Mouse (Mus musculus) intestine, embryonic 15.5 days (tissue): ENCODE measurements around the gene Atp5d. TPM values are rescaled to one million over a fixed set of nuclear protein-coding genes. Genes with fewer than 3 reads are reported as not detected.
A peak's percentile ranks its signal among the peaks of the same experiment; 100 is the strongest.

Experiments
- ATAC-seq: fragments of 200-750 bp; cut with Nextera tagmentation; 2 replicates; pipeline ENCODE4 v1.8.0; 2017; ENCODE audit warnings: moderate TSS enrichment, moderate library complexity
- H3K27ac ChIP-seq: fragments of 300-500 bp; sonication (generic); 2 replicates; pipeline ENCODE4 v1.5.1; 2015; ENCODE audit warnings: mild to moderate bottlenecking, inconsistent platforms
- H3K27me3 ChIP-seq: fragments of 300-500 bp; sonication (generic); replicated peaks from 2 replicates; pipeline ENCODE4 v1.6.1; 2015; ENCODE audit warnings: inconsistent platforms
- H3K36me3 ChIP-seq: fragments of 300-500 bp; sonication (generic); 2 replicates; pipeline ENCODE4 v1.6.1; 2015; ENCODE audit warnings: inconsistent platforms
- H3K4me1 ChIP-seq: fragments of 300-500 bp; sonication (generic); replicated peaks from 2 replicates; pipeline ENCODE4 v1.6.1; 2015; ENCODE audit warnings: inconsistent platforms
- H3K4me2 ChIP-seq: fragments of 300-500 bp; sonication (generic); replicated peaks from 2 replicates; pipeline ENCODE4 v1.6.1; 2015; ENCODE audit warnings: mild to moderate bottlenecking, inconsistent platforms
- H3K4me3 ChIP-seq: fragments of 300-500 bp; sonication (generic); replicated peaks from 2 replicates; pipeline ENCODE4 v1.5.1; 2015; ENCODE audit warnings: inconsistent platforms
- H3K9ac ChIP-seq: fragments of 300-500 bp; sonication (generic); 2 replicates; pipeline ENCODE4 v1.6.1; 2015; ENCODE audit warnings: inconsistent platforms
- H3K9me3 ChIP-seq: fragments of 300-500 bp; sonication (generic); 2 replicates; pipeline ENCODE4 v1.6.1; 2016; ENCODE audit warnings: inconsistent platforms
- WGBS: fragments of 180-500 bp; shearing (Covaris S2); methylation state at CpG from one replicate; pipeline ENCODE4 v1.1.7; 2015; 5-methylcytosine and 5-hydroxymethylcytosine counted together
- polyA plus RNA-seq: library from polyadenylated mRNA; unstranded; fragments of >200 nt; fragmentation: Nextera tagmentation; extraction: Ambion mirVana; gene quantifications from 2 replicates; pipeline ENCODE4 v1.2.1, GENCODE M21; 2015

Gene Atp5d
- polyA plus RNA-seq, 1 experiment from 2014 or later = 701 TPM

DNA sequence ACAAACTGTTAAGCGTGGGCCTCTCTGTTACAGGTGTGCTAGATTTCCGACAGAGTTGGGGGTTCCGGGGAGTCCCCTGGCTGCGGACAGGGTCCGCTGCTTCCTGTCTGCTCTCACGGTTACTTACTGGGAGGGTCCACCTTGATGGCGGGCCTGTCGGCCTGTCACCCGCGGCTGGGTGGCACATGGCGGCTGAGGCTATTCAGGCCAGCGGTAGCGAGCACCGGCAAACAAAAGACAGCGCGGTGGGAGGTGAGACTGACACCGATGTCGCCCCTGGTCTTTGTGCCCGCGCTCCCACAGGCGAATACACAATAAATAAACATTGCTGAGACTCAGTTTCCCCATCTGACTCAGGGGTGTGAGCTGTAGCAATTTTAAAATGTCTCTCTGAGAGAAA lies 51.6 kb downstream of the Atp5d start:
- H3K27me3 ChIP-seq = peaks cover 30% of the 10 kb centered on the region
- H3K36me3 ChIP-seq = 0 out of 2 replicates have a peak, but pooled peaks cover 4% of the 10 kb centered on the region
- peaks cover 13% of the 10 kb centered on the region for H3K4me1 ChIP-seq
- no peak for ATAC-seq
- H3K4me3 ChIP-seq = peak overlapping the region; percentile 39
- peak overlapping the region; percentile 52; the same call in 1 of the 2 replicates for H3K9ac ChIP-seq
- H3K4me2 ChIP-seq = peak overlapping the region; percentile 86
- no peak overlapping the region for H3K27ac ChIP-seq
- WGBS = 16% methylated on average over 21 of the region's 21 CpGs
- H3K9me3 ChIP-seq = no peaks in the 10 kb centered on the region

DNA sequence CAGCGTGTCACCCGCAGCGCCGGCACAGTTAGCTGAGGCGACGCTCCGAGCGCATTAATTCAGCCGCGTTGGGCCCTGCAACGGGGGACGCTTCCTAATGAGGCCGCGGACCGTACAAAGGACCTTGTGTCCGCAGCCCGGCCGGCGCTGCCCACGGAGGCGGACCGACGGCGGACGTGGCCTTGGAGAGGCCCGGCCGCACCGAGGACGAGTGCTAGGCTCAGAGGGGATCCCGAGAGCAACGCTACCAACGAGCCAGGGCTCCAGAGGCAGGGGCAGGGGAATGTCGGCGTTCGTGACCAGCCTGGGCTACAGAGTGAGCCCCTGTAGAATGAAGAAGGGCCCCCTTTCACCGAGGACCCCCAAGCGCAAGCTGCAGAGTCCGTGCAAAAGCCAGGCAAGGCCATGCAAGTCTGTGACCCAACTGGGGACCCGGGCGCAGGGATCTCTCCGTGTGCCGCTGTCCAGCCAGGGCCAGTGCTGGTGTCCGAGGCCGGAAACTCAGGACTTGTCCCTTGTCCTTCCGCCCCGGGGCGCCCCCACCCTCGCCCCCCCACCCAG lies 52.1 kb downstream of the Atp5d start:
- under 1% methylated on average over 48 of the region's 48 CpGs for WGBS
- Histone ChIP-seq H3K9ac (peak overlapping the region; percentile 52), H3K4me2 (peak overlapping the region; percentile 86), H3K27ac (no peak overlapping the region), H3K27me3 (peaks cover 30% of the 10 kb centered on the region), H3K9me3 (no peaks in the 10 kb centered on the region), H3K36me3 (0 out of 2 replicates have a peak, but pooled peaks cover 4% of the 10 kb centered on the region), H3K4me3 (peak overlapping the region; percentile 39), H3K4me1 (peaks cover 13% of the 10 kb centered on the region)
- ATAC-seq = peak; percentile 54

DNA sequence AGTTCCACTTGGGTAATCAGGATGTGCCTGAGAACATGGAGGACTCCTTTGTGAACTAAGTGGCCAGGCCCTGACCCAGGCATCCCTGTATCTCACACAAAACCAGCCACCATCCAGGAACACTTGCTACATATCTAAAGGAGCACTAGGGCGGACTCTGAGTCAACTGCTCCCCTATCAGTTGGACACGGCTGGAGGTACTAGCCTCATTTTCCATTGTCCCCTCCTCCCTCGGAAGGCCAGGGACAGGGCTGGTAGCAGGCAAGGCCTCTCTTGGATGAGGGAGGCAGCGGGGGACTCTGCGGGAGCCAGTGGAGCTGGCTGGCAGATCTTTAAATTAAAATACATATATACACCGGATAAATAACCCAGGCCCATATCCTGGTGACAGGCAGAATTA lies 55.5 kb downstream of the Atp5d start:
- H3K9ac ChIP-seq = no peak overlapping the region
- ATAC-seq = no peak
- no peak overlapping the region for H3K4me2 ChIP-seq
- no peak overlapping the region for H3K27ac ChIP-seq
- no peak overlapping the region for H3K4me3 ChIP-seq
- H3K27me3 ChIP-seq = peaks cover 30% of the 10 kb centered on the region
- 76% methylated on average over 6 of the region's 6 CpGs for WGBS
- no peaks in the 10 kb centered on the region for H3K36me3 ChIP-seq
- H3K4me1 ChIP-seq = peaks cover 13% of the 10 kb centered on the region
- no peaks in the 10 kb centered on the region for H3K9me3 ChIP-seq

DNA sequence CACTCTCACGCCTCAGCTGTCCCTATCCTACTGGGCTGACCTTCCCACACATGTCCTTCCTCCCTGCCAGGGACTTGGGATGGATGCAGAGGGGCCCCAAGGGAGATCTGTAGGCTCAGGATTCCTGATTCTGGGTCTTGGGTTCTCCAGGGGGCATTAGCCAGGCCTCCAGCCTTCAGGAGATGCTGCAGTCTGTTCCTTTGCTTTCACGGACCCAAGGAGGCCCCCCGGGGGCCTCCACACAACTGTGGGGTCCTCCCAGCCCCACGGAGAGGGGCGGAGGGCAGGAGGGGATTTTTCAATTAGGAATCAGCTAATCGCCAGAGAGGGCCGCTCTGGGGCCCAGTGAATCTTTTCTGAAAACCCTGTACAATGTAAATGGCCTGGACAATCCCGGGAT lies 56.0 kb downstream of the Atp5d start:
- H3K27me3 ChIP-seq = peaks cover 27% of the 10 kb centered on the region

More for the DNA sequence above, 56.0 kb downstream of the Atp5d start:
- no peak overlapping the region for H3K9ac ChIP-seq
- no peak overlapping the region for H3K4me3 ChIP-seq
- no peak overlapping the region for H3K27ac ChIP-seq
- H3K4me2 ChIP-seq = no peak overlapping the region
- peaks cover 13% of the 10 kb centered on the region for H3K4me1 ChIP-seq
- H3K9me3 ChIP-seq = no peaks in the 10 kb centered on the region
- no peaks in the 10 kb centered on the region for H3K36me3 ChIP-seq
- WGBS = 71% methylated on average over 8 of the region's 8 CpGs
- ATAC-seq = no peak

Other genes with a start within 250 kb of the Atp5d start
- gene Cfd, start 247.8 kb upstream of the Atp5d start, polyA plus RNA-seq = not detected in 2 replicates
- 37.3 and 39.8 TPM in 2 replicates for gene Med16, start 229.7 kb upstream of the Atp5d start, polyA plus RNA-seq
- 17.7 TPM in 1 of 2 replicates, not detected in the other for gene Gm26602, start 227.8 kb upstream of the Atp5d start, polyA plus RNA-seq
- gene Kiss1r, start 221.7 kb upstream of the Atp5d start, polyA plus RNA-seq = 0.52 and 1.1 TPM in 2 replicates
- gene R3hdm4, start 217.4 kb upstream of the Atp5d start, polyA plus RNA-seq = 108 and 116 TPM in 2 replicates
- 18.7 and 19.0 TPM in 2 replicates for gene Arid3a, start 211.6 kb upstream of the Atp5d start, polyA plus RNA-seq
- gene Wdr18, start 178.5 kb upstream of the Atp5d start, polyA plus RNA-seq = 90.3 and 94.8 TPM in 2 replicates
- 0.11 TPM in 2 replicates for gene Grin3b, start 167.9 kb upstream of the Atp5d start, polyA plus RNA-seq
- 18.1 and 19.6 TPM in 2 replicates for gene Tmem259, start 154.3 kb upstream of the Atp5d start, polyA plus RNA-seq
- gene Cnn2, start 150.0 kb upstream of the Atp5d start, polyA plus RNA-seq = 239 and 242 TPM in 2 replicates
- gene Abca7, start 142.1 kb upstream of the Atp5d start, polyA plus RNA-seq = 3.0 and 3.7 TPM in 2 replicates
- gene Arhgap45, start 122.0 kb upstream of the Atp5d start, polyA plus RNA-seq = 6.3 and 6.5 TPM in 2 replicates
- gene Polr2e, start 98.8 kb upstream of the Atp5d start, polyA plus RNA-seq = 206 and 218 TPM in 2 replicates
- gene Gpx4, start 91.5 kb upstream of the Atp5d start, polyA plus RNA-seq = 712 and 771 TPM in 2 replicates
- 12.8 and 14.0 TPM in 2 replicates for gene Sbno2, start 33.1 kb upstream of the Atp5d start, polyA plus RNA-seq
- 14.4 and 21.2 TPM in 2 replicates for gene Stk11, start 22.8 kb upstream of the Atp5d start, polyA plus RNA-seq
- gene Cbarp, start 2.2 kb downstream of the Atp5d start, polyA plus RNA-seq = 4.8 and 5.1 TPM in 2 replicates
- gene Midn, start 9.6 kb downstream of the Atp5d start, polyA plus RNA-seq = 14.1 and 16.1 TPM in 2 replicates
- 69.4 and 83.9 TPM in 2 replicates for gene Cirbp, start 27.4 kb downstream of the Atp5d start, polyA plus RNA-seq
- 22.9 and 25.1 TPM in 2 replicates for gene 1600002K03Rik, start 34.3 kb downstream of the Atp5d start, polyA plus RNA-seq
- 13.6 and 15.0 TPM in 2 replicates for gene Efna2, start 40.9 kb downstream of the Atp5d start, polyA plus RNA-seq
- gene Mum1, start 87.8 kb downstream of the Atp5d start, polyA plus RNA-seq = 53.0 and 55.2 TPM in 2 replicates
- 467 and 534 TPM in 2 replicates for gene Ndufs7, start 110.5 kb downstream of the Atp5d start, polyA plus RNA-seq
- 71.0 and 112 TPM in 2 replicates for gene Gamt, start 122.4 kb downstream of the Atp5d start, polyA plus RNA-seq
- gene Dazap1, start 122.9 kb downstream of the Atp5d start, polyA plus RNA-seq = 53.1 and 57.0 TPM in 2 replicates
- 974 and 1,020 TPM in 2 replicates for gene Rps15, start 153.8 kb downstream of the Atp5d start, polyA plus RNA-seq
- 4.9 and 6.5 TPM in 2 replicates for gene Apc2, start 157.3 kb downstream of the Atp5d start, polyA plus RNA-seq
- gene 2310011J03Rik, start 181.9 kb downstream of the Atp5d start, polyA plus RNA-seq = 51.4 and 51.5 TPM in 2 replicates
- 8.1 and 8.8 TPM in 2 replicates for gene Pcsk4, start 190.9 kb downstream of the Atp5d start, polyA plus RNA-seq
- gene Reep6, start 191.3 kb downstream of the Atp5d start, polyA plus RNA-seq = 132 and 159 TPM in 2 replicates
- gene Adamtsl5, start 209.8 kb downstream of the Atp5d start, polyA plus RNA-seq = 19.3 and 20.4 TPM in 2 replicates
- gene Plk5, start 217.8 kb downstream of the Atp5d start, polyA plus RNA-seq = 0.32 and 0.63 TPM in 2 replicates
- 5.5 and 6.9 TPM in 2 replicates for gene Mex3d, start 249.0 kb downstream of the Atp5d start, polyA plus RNA-seq